Mouse (Mus musculus): ENCODE data around the gene Tle2. TPM values are rescaled to one million over a fixed set of nuclear protein-coding genes. Genes with fewer than 3 reads are reported as not detected.
A peak's percentile ranks its signal among the peaks of the same experiment; 100 is the strongest.

The Tle2 gene
- total RNA-seq, 2 experiments from 2014 or later = 0.08 to 1.5 TPM

- ATAC-seq (replicated peaks; ENCODE audit: poor library complexity) = 0 out of 2 replicates have a peak, but pooled peaks have one; percentile 16
Observed at GRCm38 (mm10) chr10:81553232-81553631, 21.1 kb upstream of the Tle2 start.

GRCm38 (mm10) chr10:81553807-81554755, 20.3 kb upstream of the Tle2 start:
- no peak for ATAC-seq (replicated peaks; ENCODE audit: poor library complexity)

GRCm38 (mm10) chr10:81556282-81556681, 18.1 kb upstream of the Tle2 start:
- ATAC-seq (replicated peaks; ENCODE audit: poor library complexity) = no peak

- ATAC-seq (replicated peaks; ENCODE audit: poor library complexity) = no peak
Observed at GRCm38 (mm10) chr10:81557491-81557890, 16.9 kb upstream of the Tle2 start.

GRCm38 (mm10) chr10:81559163-81559626, 15.2 kb upstream of the Tle2 start, which contains the start of gene Aes:
Gene Aes (plus strand): TSS chr10:81559488.
- ATAC-seq (replicated peaks; ENCODE audit: poor library complexity) = peak; percentile 47

GRCm38 (mm10) chr10:81559627-81560539, 14.5 kb upstream of the Tle2 start:
- ATAC-seq (replicated peaks; ENCODE audit: poor library complexity) = peak; percentile 52

GRCm38 (mm10) chr10:81560719-81561459, 13.5 kb upstream of the Tle2 start:
- peak; percentile 58 for ATAC-seq (replicated peaks; ENCODE audit: poor library complexity)

- ATAC-seq (replicated peaks; ENCODE audit: poor library complexity) = no peak
Observed at GRCm38 (mm10) chr10:81562411-81562810, 11.9 kb upstream of the Tle2 start.

- no peak for ATAC-seq (replicated peaks; ENCODE audit: poor library complexity)
Observed at GRCm38 (mm10) chr10:81563481-81563880, 10.9 kb upstream of the Tle2 start.

- ATAC-seq (replicated peaks; ENCODE audit: poor library complexity) = no peak
Observed at GRCm38 (mm10) chr10:81564216-81564615, 10.1 kb upstream of the Tle2 start.

GRCm38 (mm10) chr10:81564734-81565133, 9.6 kb upstream of the Tle2 start:
- ATAC-seq (replicated peaks; ENCODE audit: poor library complexity) = no peak

- ATAC-seq (replicated peaks; ENCODE audit: poor library complexity) = no peak
Observed at GRCm38 (mm10) chr10:81565257-81566228, 8.8 kb upstream of the Tle2 start.

- ATAC-seq (replicated peaks; ENCODE audit: poor library complexity) = no peak
Observed at GRCm38 (mm10) chr10:81568381-81569191, 5.8 kb upstream of the Tle2 start.

- ATAC-seq (replicated peaks; ENCODE audit: poor library complexity) = no peak
Observed at GRCm38 (mm10) chr10:81569507-81570237, 4.7 kb upstream of the Tle2 start.

GRCm38 (mm10) chr10:81570238-81570800, 4.0 kb upstream of the Tle2 start:
- ATAC-seq (replicated peaks; ENCODE audit: poor library complexity) = no peak

- peak; percentile 63 for ATAC-seq (replicated peaks; ENCODE audit: poor library complexity)
Observed at GRCm38 (mm10) chr10:81570831-81571500, 3.4 kb upstream of the Tle2 start.

GRCm38 (mm10) chr10:81571501-81571876, 2.9 kb upstream of the Tle2 start:
- ATAC-seq (replicated peaks; ENCODE audit: poor library complexity) = peak; percentile 86

All from megakaryocyte progenitor cell, adult 5-6 weeks (primary cell).